Mouse (Mus musculus): Measurements from ENCODE around the gene Gm826.

Gm826 gene

GRCm38 (mm10) chr2:160334111-160334661, at the start of gene Gm826:
TSS of gene Gm826 (minus strand) at chr2:160334162.
- DNase-seq, result no peak

GRCm38 (mm10) chr2:160383418-160383817, 49.5 kb upstream of the Gm826 start:
- no peak for DNase-seq

GRCm38 (mm10) chr2:160378271-160378670, 44.3 kb upstream of the Gm826 start:
- DNase-seq, result no peak

GRCm38 (mm10) chr2:160376236-160376635, 42.3 kb upstream of the Gm826 start:
- DNase-seq, result no peak

- DNase-seq, result no peak
Measured at GRCm38 (mm10) chr2:160369653-160370420, 35.9 kb upstream of the Gm826 start.

GRCm38 (mm10) chr2:160368422-160369357, 34.7 kb upstream of the Gm826 start:
- DNase-seq, result no peak

GRCm38 (mm10) chr2:160367448-160368208, 33.7 kb upstream of the Gm826 start:
- DNase-seq, result peak; percentile 86

GRCm38 (mm10) chr2:160366980-160367338, 33.0 kb upstream of the Gm826 start, which contains the start of gene Mafb:
TSS of gene Mafb (minus strand) at chr2:160367065.
- peak; percentile 89 for DNase-seq

- no peak for DNase-seq
Measured at GRCm38 (mm10) chr2:160366111-160366979, 32.4 kb upstream of the Gm826 start.

GRCm38 (mm10) chr2:160365107-160365911, 31.3 kb upstream of the Gm826 start:
- no peak for DNase-seq

GRCm38 (mm10) chr2:160364666-160365065, 30.7 kb upstream of the Gm826 start:
- no peak for DNase-seq

GRCm38 (mm10) chr2:160364128-160364650, 30.2 kb upstream of the Gm826 start:
- no peak for DNase-seq

GRCm38 (mm10) chr2:160363201-160363600, 29.2 kb upstream of the Gm826 start:
- DNase-seq, result no peak

- DNase-seq, result no peak
Measured at GRCm38 (mm10) chr2:160361442-160362121, 27.6 kb upstream of the Gm826 start.

GRCm38 (mm10) chr2:160360234-160360874, 26.4 kb upstream of the Gm826 start:
- no peak for DNase-seq

GRCm38 (mm10) chr2:160358896-160359295, 24.9 kb upstream of the Gm826 start:
- no peak for DNase-seq

GRCm38 (mm10) chr2:160357442-160357841, 23.5 kb upstream of the Gm826 start:
- no peak for DNase-seq

- no peak for DNase-seq
Measured at GRCm38 (mm10) chr2:160356132-160356531, 22.2 kb upstream of the Gm826 start.

GRCm38 (mm10) chr2:160354319-160354718, 20.4 kb upstream of the Gm826 start:
- DNase-seq, result no peak
